Mouse (Mus musculus): ENCODE results near the gene Gm40193.

DNA sequence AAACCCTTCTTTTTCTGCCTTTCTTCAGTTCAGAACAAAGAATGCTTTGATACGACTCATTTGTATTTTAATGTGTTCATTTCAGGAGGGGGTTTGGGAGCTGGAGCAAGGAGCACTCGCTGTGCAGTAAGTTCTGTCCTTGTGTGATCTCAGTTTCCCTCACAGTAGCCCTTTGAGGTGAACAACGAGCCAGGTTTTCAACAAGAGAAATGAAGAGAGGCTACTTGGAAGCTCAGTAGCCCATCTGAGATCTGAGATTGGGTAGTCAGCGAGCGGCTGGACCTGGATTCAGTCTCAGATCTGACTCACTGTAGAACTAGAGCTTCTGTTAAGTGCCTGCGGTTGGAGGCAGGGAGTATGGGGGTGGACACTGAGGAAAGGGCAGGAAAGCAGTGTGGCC, 41.1 kb upstream of the Gm40193 start:
- TF ChIP-seq FOSL1 (IDR thresholded peaks at IDR 0.05; ENCODE audit: insufficient read depth, low read length, poor library complexity, severe bottlenecking), result no peak
- no peak for TF ChIP-seq CTCF (IDR thresholded peaks at IDR 0.05; ENCODE audit: control insufficient read depth, insufficient read depth, insufficient read length)
- TF ChIP-seq MAX (IDR thresholded peaks at IDR 0.05), result no peak
- no peak for TF ChIP-seq MYOG (IDR thresholded peaks at IDR 0.05; ENCODE audit: control insufficient read depth, extremely low read depth, insufficient read length)
- no peak for TF ChIP-seq USF1 (IDR thresholded peaks at IDR 0.05; ENCODE audit: low read depth)
- TF ChIP-seq MYOD1 (IDR thresholded peaks at IDR 0.05; ENCODE audit: control insufficient read depth, insufficient read length, low read depth), result no peak
- TF ChIP-seq CEBPB (IDR thresholded peaks at IDR 0.05; ENCODE audit: low read depth), result no peak
